Mouse (Mus musculus) spleen, adult 12 weeks (tissue): ENCODE measurements at regions not wholly inside any gene's neighbourhood (a gene's known extent, or its start where the extent isn't known, plus 50 kb on each side); places are given as distances from the start of the nearest gene placed in this dataset.

ENCODE experiments used
- DNase-seq: peaks from one replicate; pipeline ENCODE4 v3.0.0; 2022; ENCODE audit warnings: low spot score

DNA sequence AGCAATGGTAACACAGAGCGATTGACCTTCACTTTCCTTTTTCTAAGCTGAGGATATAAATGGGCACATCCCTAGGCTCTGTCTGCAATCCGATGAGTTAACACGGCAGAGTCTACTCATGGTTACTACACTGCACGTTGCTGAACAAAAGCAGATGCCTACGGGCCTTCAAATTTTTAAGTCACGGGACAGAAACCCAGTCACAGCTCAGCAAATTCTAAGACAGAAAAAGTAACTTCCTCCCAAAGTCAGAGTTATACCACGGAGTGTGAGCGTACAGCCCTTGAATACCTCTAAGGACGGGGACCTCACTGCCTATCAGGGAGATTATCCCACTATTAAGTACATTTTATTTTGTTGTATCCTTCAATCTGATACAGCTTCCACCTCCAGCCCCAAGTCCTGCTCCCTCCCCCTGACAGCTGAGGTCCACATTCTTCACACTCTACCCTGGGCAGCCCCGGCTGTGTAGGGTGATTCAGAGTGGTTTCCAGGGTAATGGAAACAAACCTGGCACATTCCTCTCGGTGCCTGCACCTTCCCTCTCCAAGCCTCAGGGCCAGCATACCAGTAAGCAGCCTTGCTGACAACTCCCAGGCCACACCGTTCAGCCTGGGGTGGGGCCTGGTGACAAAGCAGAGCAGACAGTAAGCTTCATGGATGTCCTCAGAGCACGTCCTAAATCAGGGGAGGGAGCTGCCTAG is 90.2 kb upstream of the Zfp703 start:
- no peak for DNase-seq

- DNase-seq, result no peak
Observed at GRCm38 (mm10) chr8:26887551-26887950, 89.6 kb upstream of the Zfp703 start.

DNA sequence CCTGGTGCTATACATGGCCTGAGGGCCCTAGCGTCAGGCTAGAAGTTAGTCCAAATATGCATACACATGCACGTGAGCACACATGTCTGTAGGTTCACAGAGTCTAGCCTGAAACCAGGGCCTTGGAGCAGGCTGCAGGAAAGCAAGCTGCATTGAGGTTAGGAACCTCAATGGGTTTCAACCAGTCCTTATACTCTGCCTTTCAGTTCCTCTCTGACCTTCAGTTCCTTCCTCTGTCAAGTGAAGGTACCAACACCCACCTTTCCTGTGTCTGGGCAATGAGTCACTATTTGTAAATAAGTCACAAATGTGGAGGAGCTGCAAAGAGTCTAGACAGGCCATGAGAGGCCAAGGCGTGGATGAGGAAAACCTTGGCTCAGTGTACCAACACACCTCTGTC is 89.1 kb upstream of the Zfp703 start:
- no peak for DNase-seq

- DNase-seq, result no peak
Observed at GRCm38 (mm10) chr8:26891881-26892280, 85.2 kb upstream of the Zfp703 start.

DNA sequence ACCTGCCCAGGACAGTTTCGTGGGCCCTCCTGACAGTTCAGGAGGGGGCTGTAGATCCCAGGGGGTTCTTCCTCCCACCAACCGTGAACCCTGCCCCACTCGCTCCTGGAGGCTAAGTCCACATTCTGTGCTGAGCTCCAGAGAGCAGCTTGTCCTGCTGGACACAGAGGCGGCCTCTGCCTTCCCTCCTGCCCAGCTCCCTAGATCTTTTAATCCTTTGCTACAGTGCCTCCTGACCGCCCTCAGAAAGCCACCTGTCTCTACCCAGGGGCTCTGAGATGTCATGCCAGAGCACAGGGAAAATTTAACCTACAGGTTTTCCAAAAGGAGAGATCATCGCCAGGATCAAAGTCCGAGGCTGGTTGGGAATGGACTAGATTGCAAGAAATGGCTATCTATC is 84.7 kb upstream of the Zfp703 start:
- DNase-seq, result no peak

DNA sequence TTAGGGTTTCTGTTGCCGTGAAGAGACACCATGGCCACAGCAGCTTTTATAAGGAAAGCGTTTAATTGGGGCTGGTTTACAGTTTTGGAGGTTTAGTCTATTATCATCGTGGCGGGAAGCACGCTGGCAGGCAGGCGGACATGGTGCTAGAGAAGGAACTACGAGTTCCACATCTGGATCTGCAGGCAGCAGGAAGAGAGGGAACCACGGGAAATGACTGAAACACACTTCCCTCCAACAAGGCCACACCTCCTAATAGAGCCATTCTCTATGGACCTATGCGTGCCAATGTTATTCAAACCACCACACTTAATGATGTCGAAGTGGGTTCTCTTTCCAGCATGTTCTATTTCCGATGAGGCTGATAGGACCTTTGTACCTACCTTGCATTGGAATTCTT is 81.3 kb upstream of the Zfp703 start:
- no peak for DNase-seq

- no peak for DNase-seq
Observed at GRCm38 (mm10) chr8:26903289-26903688, 73.8 kb upstream of the Zfp703 start.

DNA sequence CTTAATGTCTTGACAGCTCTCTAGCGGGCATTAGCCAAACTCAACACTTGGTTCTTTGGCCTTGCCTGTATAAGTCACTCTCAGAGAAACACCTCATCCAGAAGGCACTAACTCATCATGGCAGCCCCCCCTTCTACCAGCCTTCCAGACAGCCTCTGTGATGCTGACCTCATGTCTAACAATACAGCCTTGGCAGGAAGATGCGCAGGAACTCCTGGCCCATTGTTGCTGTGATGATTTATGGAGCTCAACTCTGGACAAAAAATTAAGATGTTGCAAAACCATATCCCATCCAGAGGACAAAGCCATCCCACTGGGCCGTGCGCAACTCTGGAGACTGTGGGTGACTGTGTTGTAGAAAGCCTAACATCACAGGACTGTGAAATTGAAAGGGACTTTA is 70.9 kb upstream of the Zfp703 start:
- no peak for DNase-seq

DNA sequence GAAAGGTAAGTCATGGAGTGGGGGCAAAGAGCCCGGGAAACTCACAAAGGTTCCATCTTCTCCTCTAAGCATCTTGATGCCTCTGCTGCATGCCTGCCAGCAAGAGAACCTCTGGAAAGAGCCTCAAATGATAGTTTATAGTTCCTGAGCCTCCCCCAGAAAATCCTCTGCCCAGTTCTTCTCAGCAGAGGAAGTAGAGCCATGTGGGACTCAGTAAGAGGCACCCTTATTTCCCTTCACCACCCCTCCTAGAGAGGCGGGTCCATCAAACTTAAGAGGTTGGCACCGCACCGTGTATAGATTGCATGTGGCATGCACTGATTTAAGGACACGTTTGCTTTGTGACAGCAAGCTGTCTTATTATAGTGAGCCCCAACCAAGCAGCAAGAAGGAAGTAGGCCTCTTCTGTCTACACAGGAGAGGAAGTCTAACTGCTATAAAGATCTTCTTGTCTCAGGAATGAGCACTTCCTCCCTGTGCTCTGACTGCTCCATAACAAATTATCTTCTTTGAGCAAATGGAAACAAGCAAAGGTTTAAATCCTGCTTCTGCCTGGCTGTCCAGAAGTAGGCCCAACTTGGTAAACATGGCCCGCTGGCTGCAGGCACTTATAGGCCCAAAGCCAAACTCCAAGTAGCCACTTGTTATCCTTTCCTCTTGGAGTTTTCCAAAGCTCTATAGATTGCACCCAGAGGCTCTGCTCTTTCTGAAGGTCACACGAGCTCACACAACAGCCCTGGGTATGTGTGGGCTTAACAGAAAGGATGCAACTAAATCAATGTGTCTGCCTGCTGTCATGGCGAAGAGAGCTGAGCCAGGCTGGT is 69.6 kb upstream of the Zfp703 start:
- no peak for DNase-seq

DNA sequence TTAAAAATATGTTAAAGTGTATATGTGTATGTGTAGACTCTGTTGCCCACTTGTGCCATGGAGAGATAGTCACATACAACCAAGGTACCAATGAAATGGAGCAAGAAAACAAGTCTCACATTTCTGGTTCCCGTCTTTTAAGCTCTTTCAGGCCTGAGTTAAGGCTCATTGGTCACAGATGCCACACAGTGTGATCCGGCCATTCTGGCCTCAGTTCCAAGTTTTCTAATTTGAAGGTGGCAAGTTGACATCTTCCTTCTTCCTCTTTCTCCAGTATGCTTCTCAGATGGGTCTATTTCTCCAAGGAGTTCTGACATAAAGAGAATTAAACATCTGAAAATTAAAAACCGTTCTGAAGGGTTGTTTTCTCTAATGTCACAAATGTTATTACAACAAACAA is 66.9 kb upstream of the Zfp703 start:
- DNase-seq, result no peak

GRCm38 (mm10) chr8:26913562-26914529 is 63.3 kb upstream of the Zfp703 start:
- DNase-seq, result no peak

- no peak for DNase-seq
Observed at GRCm38 (mm10) chr8:26915731-26916130, 61.4 kb upstream of the Zfp703 start.

GRCm38 (mm10) chr8:26921531-26922177 is 55.5 kb upstream of the Zfp703 start:
- no peak for DNase-seq

DNA sequence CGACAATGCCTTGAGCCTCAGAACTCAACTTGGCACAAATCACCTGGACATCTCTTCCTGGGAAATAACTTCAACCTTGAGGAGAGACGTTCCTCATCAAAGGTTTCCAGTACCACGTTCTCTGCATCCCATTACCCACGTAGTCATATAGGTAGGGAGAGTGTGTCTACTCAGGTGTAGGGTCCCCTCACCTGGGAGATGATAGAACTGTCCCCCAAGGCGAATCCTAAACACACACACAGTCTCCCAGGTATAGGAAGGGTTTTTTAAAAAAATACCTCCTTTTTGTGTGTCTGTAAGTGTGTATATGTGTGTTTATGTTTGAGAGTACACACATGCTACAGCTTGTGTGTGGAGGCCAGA is 55.0 kb upstream of the Zfp703 start:
- no peak for DNase-seq

DNA sequence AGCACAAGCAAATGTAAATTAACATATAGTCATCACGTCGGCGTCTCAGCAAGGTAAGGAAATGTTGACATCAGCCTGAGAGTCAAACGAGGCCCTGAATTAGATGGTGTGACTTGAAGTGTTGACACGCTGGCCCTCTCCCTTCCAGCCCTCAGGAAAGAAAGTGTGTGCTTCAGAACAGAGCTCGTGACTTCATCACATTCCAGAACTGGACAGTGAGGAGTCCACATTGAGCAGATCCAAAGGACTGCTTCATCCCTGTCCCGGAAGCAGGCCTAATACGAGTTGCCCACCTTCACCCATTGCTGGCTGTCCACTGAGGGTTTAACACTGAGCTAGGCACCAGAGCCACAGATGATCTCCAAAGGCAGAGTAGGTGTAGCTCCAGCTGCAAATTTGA is 54.0 kb upstream of the Zfp703 start:
- no peak for DNase-seq
